Mouse (Mus musculus) liver, embryonic 14 days (tissue): ENCODE results near the gene Epb41l2. TPM values are rescaled to one million over a fixed set of nuclear protein-coding genes. Genes with fewer than 3 reads are reported as not detected.

ENCODE experiments used
- polyA plus RNA-seq: library from polyadenylated mRNA; depleted of rRNA; stranded (reverse); fragments of >200 nt; gene quantifications from 2 replicates; pipeline ENCODE4 v1.2.3, GENCODE M21; 2012; rRNA removed

Epb41l2 gene
- 13.9 and 14.9 TPM in 2 replicates for polyA plus RNA-seq

GRCm38 (mm10) chr10:25359208-25359958 lies at the start of gene Epb41l2:
Epb41l2 (plus strand) TSS chr10:25359798.

GRCm38 (mm10) chr10:25535891-25536331 lies 176.3 kb downstream of the Epb41l2 start, which contains the start of gene Smlr1:
Smlr1 (minus strand) TSS chr10:25536267.

Other genes with a start within 250 kb of the Epb41l2 start
- gene Akap7, start 51.9 kb upstream of the Epb41l2 start, polyA plus RNA-seq = 14.9 and 16.3 TPM in 2 replicates
- 14.4 and 18.5 TPM in 2 replicates for gene Smlr1, start 176.5 kb downstream of the Epb41l2 start, polyA plus RNA-seq